Mouse (Mus musculus) layer of hippocampus, postnatal 10 days (tissue): ENCODE results near the gene Adora3. TPM values are rescaled to one million over a fixed set of nuclear protein-coding genes. Genes with fewer than 3 reads are reported as not detected.

Experiments used
- DNase-seq, 2 experiments: peaks; one replicate each; pipeline ENCODE4 v3.0.0; 2021; ENCODE audit warnings: low spot score in 2 of 2
- total RNA-seq, 2 experiments: library from RNA; stranded (reverse); gene quantifications; 2 replicates each; pipeline ENCODE4 v1.2.3; 2021

Adora3 gene
- total RNA-seq, 2 experiments from 2014 or later: 0.34 to 1.1 TPM

DNA sequence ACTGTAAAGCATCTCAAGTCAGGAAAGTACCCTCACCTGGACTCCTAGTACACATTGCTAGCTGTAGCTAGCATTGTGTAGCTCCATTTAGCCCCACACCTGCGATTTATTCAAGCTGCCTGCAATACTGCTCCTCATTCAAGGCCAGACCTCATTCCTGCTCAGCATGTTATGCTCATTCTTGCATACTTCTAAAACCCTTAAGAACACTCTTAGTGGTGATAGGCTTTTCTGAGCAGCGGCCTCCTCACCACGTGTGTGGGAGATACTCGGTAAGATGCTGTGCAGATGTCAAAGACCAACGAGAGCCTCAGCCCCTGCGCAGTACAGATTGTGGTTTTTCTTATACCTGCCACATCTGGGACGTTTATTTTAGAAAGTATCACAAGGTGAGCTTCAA is 59.2 kb downstream of the Adora3 start:
- DNase-seq: no peak

DNA sequence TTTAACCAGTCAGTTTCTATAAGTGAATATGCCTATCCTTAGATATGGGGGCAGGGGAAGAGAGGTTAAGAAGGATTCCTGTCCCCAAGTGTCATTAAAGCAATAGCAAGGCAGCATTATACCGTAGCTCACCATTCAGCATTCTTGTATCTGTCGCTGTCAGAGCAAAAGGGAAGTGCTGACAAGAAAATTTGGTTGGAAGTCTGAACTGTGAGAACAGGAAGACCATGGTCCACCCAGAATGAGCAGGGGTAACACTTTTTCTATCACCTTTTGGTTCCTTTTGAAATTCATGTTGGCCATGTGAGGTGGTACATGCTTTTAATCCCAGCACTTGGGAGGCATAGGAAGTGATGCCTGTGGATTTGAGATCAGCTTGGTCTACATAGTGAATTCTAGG is 60.4 kb downstream of the Adora3 start:
- no peak for DNase-seq

DNA sequence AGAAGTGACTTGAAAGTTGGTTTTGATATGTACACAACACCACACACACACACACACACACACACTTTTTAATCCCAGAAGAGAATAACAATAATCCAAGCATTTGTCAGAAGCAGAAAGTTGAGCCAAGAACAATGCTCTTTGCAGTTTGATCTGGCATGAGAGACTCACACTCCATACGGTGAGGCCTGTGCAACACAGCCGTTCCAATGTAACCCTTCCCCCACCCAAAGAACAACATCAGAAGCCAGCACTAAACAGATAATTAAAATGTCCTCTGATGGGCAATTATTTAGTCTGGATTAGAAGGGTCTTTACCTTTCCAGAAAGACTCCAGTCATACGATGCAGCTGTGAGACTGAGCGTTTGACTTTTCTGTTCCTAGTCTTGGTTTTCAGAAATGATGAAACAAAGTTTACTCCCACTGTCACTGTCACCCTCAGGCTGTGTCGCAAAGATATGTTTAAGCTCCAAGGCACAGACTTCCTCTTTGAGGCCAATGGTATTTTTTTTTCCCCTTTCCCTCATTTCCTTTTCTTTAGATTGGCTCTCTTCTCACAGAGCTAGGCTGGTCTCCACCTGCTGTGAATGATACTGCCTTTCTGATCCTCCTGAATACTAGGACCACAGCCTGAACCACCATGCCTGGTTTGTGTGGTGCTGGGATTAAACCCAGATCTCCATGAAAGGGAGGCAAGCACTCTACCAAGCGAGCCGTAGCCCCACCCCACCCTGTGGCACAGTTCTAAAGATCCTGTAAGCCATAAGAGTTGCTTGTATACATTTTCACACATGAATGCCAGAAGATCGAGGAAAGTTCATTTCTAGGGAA is 61.8 kb downstream of the Adora3 start, which contains the start of gene I830077J02Rik:
Gene I830077J02Rik (minus strand): TSS at position 425 of the 832 bp plus-strand sequence.
- DNase-seq: no peak

DNA sequence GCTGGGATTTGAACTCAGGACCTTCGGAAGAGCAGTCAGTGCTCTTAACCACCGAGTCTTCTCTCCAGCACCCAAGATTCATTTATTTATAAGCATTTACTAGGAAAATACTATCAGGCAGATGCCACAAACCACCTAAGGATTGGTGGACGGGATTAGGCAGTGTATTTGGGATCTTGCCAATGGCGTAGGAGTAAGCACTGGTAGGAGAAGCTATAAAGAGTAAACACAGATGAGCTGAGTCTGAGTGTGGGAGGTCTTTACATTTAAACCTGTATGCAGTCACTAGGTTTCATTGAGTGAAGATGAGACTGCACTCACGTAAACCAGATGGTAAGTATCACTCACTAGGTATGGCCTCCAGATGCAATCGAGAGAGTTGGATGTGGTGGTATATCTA is 63.3 kb downstream of the Adora3 start:
- no peak for DNase-seq

DNA sequence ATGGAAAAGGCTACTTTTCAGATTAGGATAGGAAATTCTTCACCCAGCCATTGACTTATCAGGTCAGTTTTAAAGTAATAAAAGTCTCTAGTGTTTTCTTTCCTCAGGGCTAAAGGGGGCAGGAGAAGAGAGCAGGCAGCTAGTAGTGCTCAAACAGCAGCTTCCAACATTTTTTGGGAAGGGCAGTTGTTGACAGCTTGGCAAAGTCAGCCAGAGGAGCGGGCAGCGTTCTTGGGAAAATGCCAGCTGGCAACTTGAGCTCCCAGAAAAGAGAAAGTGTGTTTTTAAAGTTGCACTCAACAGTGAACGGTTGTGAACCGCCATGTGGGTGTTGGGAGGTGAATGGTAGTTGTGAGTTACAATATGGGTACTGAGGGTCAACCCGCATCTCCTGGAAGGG is 64.4 kb downstream of the Adora3 start:
- DNase-seq: peak in 1 of 2 experiments; percentile 37

DNA sequence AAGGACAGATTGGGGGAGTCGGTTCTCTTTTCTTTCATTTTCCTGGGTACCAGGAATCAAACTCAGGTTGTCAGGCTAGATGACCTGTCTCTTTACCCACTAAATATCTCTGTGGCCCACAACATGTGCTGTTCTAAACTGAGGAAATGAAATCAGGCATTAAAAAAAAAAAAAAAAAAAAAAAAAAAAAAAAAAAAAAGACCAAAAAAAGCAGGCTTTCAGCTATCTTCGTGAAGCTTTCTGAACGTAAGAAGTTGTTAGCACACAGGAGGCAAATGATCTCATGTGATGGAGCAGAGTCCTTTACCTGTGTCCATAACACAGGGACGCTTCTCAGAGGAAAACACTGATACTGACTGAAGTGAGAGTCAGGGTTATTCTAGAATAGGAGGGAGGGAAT is 65.5 kb downstream of the Adora3 start:
- no peak for DNase-seq

DNA sequence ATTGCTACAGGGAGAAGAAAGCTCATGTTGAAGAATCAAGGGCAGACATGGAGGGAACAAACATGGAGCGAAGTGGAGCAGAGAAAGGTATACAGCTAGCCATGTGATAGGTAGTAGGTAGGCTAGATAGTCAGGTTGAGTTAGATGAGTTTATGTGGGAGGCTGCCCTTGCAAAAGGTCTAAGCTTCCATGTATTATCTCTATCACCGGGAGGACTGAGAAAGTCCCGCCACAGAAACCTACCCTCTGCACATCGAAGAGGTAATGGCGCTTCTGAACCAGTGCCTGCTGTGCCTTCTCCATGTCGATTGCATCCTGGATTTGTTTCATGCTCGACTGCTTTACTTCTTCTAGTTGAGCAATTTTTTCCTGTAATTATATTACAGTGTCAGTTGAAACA is 80.7 kb downstream of the Adora3 start:
- no peak for DNase-seq

DNA sequence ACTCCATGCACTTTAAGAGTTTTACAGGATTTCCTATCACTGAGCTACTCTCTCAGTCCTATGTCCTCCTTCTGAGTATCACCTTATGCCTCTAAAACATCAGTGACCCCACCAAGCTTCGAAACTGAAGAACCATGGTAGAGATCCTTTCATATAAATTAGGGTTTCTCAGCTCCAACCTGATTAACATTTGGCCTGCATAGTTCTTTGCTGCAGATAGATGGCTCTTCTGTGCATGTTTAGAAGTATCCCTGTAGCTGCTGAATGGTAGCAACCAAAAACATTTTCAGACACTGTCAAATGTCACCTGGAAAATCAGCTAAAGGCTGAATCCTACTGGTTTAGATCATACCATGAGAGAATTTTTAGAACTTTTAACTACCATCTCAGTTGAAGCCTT is 86.6 kb downstream of the Adora3 start:
- no peak for DNase-seq

DNA sequence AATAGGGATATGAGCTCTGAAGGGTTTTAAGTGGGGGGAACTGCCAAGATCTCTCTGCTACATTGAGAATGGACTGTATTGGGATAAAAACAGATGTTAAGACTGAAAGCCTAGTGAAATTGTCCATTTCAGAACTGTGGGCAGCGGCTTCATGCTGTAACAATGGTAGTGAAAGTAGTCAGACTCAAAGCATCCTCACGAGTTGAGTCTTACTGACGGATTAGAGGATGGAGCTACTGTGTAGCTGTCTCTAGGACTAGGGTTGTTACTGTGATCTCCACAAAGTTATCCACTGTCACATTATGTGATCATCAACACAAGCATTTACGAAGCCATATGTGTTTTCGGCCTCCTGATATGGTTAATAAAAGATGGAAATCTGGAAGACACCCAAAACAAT is 87.5 kb downstream of the Adora3 start:
- no peak for DNase-seq

Other genes with a start within 250 kb of the Adora3 start
- 10 to 100 TPM; 12.7 to 13.4 TPM for gene Ddx20, start 183.3 kb upstream of the Adora3 start, total RNA-seq
- gene Inka2, start 166.3 kb upstream of the Adora3 start, total RNA-seq: 10 to 100 TPM; 39.3 to 41.5 TPM
- 10 to 100 TPM; 95.2 to 98.6 TPM for gene Rap1a, start 69.5 kb upstream of the Adora3 start, total RNA-seq
- under 1 TPM in 1 of 2 experiments, not detected in 1; 0.47 TPM for gene Tmigd3, start within 50 bp of the Adora3 start, total RNA-seq
- 1 to 10 TPM; 1.2 to 1.6 TPM for gene I830077J02Rik, start 61.8 kb downstream of the Adora3 start, total RNA-seq
- 10 to 100 TPM; 62.4 to 63.4 TPM for gene Wdr77, start 88.5 kb downstream of the Adora3 start, total RNA-seq
- gene Atp5f1, start 89.2 kb downstream of the Adora3 start, total RNA-seq: 100 to 1,000 TPM; 325 to 334 TPM
- 1 to 10 TPM; 2.2 to 2.5 TPM for gene Ovgp1, start 102.9 kb downstream of the Adora3 start, total RNA-seq
- 1 to 10 TPM in 1 of 2 experiments, under 1 TPM in 1; 0.65 to 1.4 TPM for gene Pifo, start 143.8 kb downstream of the Adora3 start, total RNA-seq
- under 1 TPM in 1 of 2 experiments, not detected in 1; 0.39 TPM for gene Chil5, start 162.0 kb downstream of the Adora3 start, total RNA-seq
- gene Chia1, start 242.4 kb downstream of the Adora3 start, total RNA-seq: 1 to 10 TPM in 1 of 2 experiments, under 1 TPM in 1; 0.91 to 1.3 TPM